Mouse (Mus musculus) thymus, postnatal 36 days (tissue): ENCODE measurements around the gene Fam20b.
"Not testable (repeated sequence)": the region's sequence is repeated elsewhere in the genome, so short reads cannot be mapped to it uniquely, and the experiment has no call there.

Experiments used
- DNase-seq, 2 experiments: peaks; one replicate each; pipeline ENCODE4 v3.0.0; 2022; ENCODE audit warnings: mixed read lengths in 2 of 2

Fam20b gene

GRCm38 (mm10) chr1:156669208-156669983 lies 49.5 kb downstream of the Fam20b start:
- no peak for DNase-seq

GRCm38 (mm10) chr1:156668602-156669001 lies 50.3 kb downstream of the Fam20b start:
- no peak for DNase-seq

GRCm38 (mm10) chr1:156667141-156667926 lies 51.6 kb downstream of the Fam20b start:
- DNase-seq, result no peak

GRCm38 (mm10) chr1:156665777-156666176 lies 53.1 kb downstream of the Fam20b start:
- no peak for DNase-seq

GRCm38 (mm10) chr1:156660660-156661236 lies 58.1 kb downstream of the Fam20b start:
- not testable (repeated sequence) for DNase-seq

- no peak for DNase-seq
These were observed 58.8 kb downstream of the Fam20b start for GRCm38 (mm10) chr1:156659906-156660659.

- no peak for DNase-seq
These were observed 60.2 kb downstream of the Fam20b start for GRCm38 (mm10) chr1:156658676-156659075.

- DNase-seq, result no peak
These were observed 61.4 kb downstream of the Fam20b start for GRCm38 (mm10) chr1:156657523-156657922.

GRCm38 (mm10) chr1:156654735-156655530 lies 64.0 kb downstream of the Fam20b start:
- DNase-seq, result no peak

GRCm38 (mm10) chr1:156652189-156652822 lies 66.6 kb downstream of the Fam20b start:
- DNase-seq, result no peak

- no peak for DNase-seq
These were observed 68.3 kb downstream of the Fam20b start for GRCm38 (mm10) chr1:156650631-156651030.

GRCm38 (mm10) chr1:156648705-156649104 lies 70.2 kb downstream of the Fam20b start:
- DNase-seq, result no peak

- DNase-seq, result no peak
These were observed 72.9 kb downstream of the Fam20b start for GRCm38 (mm10) chr1:156645971-156646370.

GRCm38 (mm10) chr1:156644780-156645523 lies 73.9 kb downstream of the Fam20b start:
- DNase-seq, result no peak

GRCm38 (mm10) chr1:156644061-156644460 lies 74.8 kb downstream of the Fam20b start:
- no peak for DNase-seq

- DNase-seq, result no peak
These were observed 76.1 kb downstream of the Fam20b start for GRCm38 (mm10) chr1:156642813-156643212.

- DNase-seq, result no peak
These were observed 77.1 kb downstream of the Fam20b start for GRCm38 (mm10) chr1:156641808-156642207.

- DNase-seq, result no peak
These were observed 78.3 kb downstream of the Fam20b start for GRCm38 (mm10) chr1:156640577-156640976.

- DNase-seq, result no peak
These were observed 79.4 kb downstream of the Fam20b start for GRCm38 (mm10) chr1:156639455-156639854.

- no peak for DNase-seq
These were observed 83.7 kb downstream of the Fam20b start for GRCm38 (mm10) chr1:156635148-156635547.

GRCm38 (mm10) chr1:156633095-156633494 lies 85.8 kb downstream of the Fam20b start:
- DNase-seq, result no peak
